12 mouse cellular contexts compared by ENCODE assay signal in genomic region chr14:20618211-20618610, GRCm38 (mm10). TPM values are rescaled to one million over a fixed set of nuclear protein-coding genes. Genes with fewer than 3 reads are reported as not detected.
A peak's percentile ranks its signal among the peaks of the same experiment; 100 is the strongest.
DNase-seq lines count a peak whose midpoint lies in the region; ATAC-seq and TF ChIP-seq lines count a peak whose summit lies in the region.
"Had no signal": no experiment of that assay in that cellular context is flagged by ENCODE, and none has a peak within 500 bp of the region (broad histone marks: within the 10 kb centered on the region; RNA-seq: fewer than 3 reads in every experiment).

No protein-coding gene starts in this region.

- 0 out of 2 replicates have a peak, but pooled peaks cover 14% of the 10 kb centered on the region for H3K4me1 ChIP-seq in heart, postnatal 0 days (ENCODE audit: control insufficient read depth, insufficient read depth)
- H3K4me1 ChIP-seq in heart, embryonic 12.5 days (replicated peaks): peaks cover 15% of the 10 kb centered on the region
- H3K4me1 ChIP-seq in liver, embryonic 11.5 days (replicated peaks; ENCODE audit: control insufficient read depth, insufficient read depth, low read length): peaks cover 16% of the 10 kb centered on the region
- H3K4me1 ChIP-seq: embryonic facial prominence, embryonic 10.5 days had no signal

- no peak overlapping the region for H3K4me3 ChIP-seq in heart, postnatal 0 days (ENCODE audit: low read depth, low read length)
- H3K4me3 ChIP-seq in heart, embryonic 12.5 days: no peak overlapping the region
- no peak overlapping the region for H3K4me3 ChIP-seq in liver, embryonic 11.5 days (ENCODE audit: low read depth, low read length)
- H3K4me3 ChIP-seq: embryonic facial prominence, embryonic 10.5 days had no signal

- no peaks in the 10 kb centered on the region for H3K27me3 ChIP-seq in heart, postnatal 0 days (ENCODE audit: control insufficient read depth, insufficient read depth, low read length)
- H3K27me3 ChIP-seq in heart, embryonic 12.5 days (replicated peaks): no peaks in the 10 kb centered on the region
- no peaks in the 10 kb centered on the region for H3K27me3 ChIP-seq in liver, embryonic 11.5 days (replicated peaks; ENCODE audit: control insufficient read depth, insufficient read depth, low read length)

- H3K36me3 ChIP-seq in heart, postnatal 0 days (replicated peaks; ENCODE audit: control insufficient read depth, insufficient read depth, low read length): no peaks in the 10 kb centered on the region
- H3K36me3 ChIP-seq in heart, embryonic 12.5 days: 0 out of 2 replicates have a peak, but pooled peaks cover 5% of the 10 kb centered on the region
- H3K36me3 ChIP-seq in liver, embryonic 11.5 days (ENCODE audit: control insufficient read depth, insufficient read depth, low read length): 0 out of 2 replicates have a peak, but pooled peaks cover 2% of the 10 kb centered on the region
- H3K36me3 ChIP-seq: G1E had no signal

- 0 out of 2 replicates have a peak, but pooled peaks have one; percentile 44 for ATAC-seq in heart, postnatal 0 days (ENCODE audit: insufficient read depth, low read depth)
- ATAC-seq in heart, embryonic 12.5 days (ENCODE audit: insufficient number of reproducible peaks, low FRiP score): no peak
- ATAC-seq in liver, embryonic 11.5 days (replicated peaks; ENCODE audit: low FRiP score): no peak
- no peak for ATAC-seq in inflammation-experienced regulatory T-cells, adult 6 months
- ATAC-seq: midbrain, embryonic 16.5 days had no signal

- H3K9ac ChIP-seq in heart, postnatal 0 days (replicated peaks; ENCODE audit: low read depth, low read length): no peak overlapping the region
- H3K9ac ChIP-seq in heart, embryonic 12.5 days: no peak overlapping the region
- H3K9ac ChIP-seq in liver, embryonic 11.5 days (ENCODE audit: low read depth, low read length): no peak overlapping the region

- WGBS in heart, postnatal 0 days: 42% methylated on average over 5 of the region's 5 CpGs
- WGBS in heart, embryonic 12.5 days: 57% methylated on average over 5 of the region's 5 CpGs
- 55% methylated on average over 5 of the region's 5 CpGs for WGBS in liver, embryonic 11.5 days

- no peak for TF ChIP-seq CTCF in heart, postnatal 0 days (IDR thresholded peaks at IDR 0.05; ENCODE audit: low read depth)

- no peak overlapping the region for H3K4me2 ChIP-seq in heart, postnatal 0 days (ENCODE audit: low read depth, low read length)
- H3K4me2 ChIP-seq in heart, embryonic 12.5 days: no peak overlapping the region
- H3K4me2 ChIP-seq in liver, embryonic 11.5 days: peak overlapping the region; percentile 16; the same call in 1 of the 2 replicates

- DNase-seq in heart, postnatal 0 days (ENCODE audit: low spot score): no peak
- peak; percentile 29 for DNase-seq in thymus, postnatal 0 days (ENCODE audit: low spot score)
- no peak for DNase-seq in thymus, postnatal 10 days (ENCODE audit: low spot score in 2 of 2)
- no peak for DNase-seq in liver, embryonic 11.5 days (ENCODE audit: low spot score)
- DNase-seq in thymus, postnatal 25 days: peak; percentile 18
- no peak for DNase-seq in right cerebral cortex, postnatal 4 days

- TF ChIP-seq EP300 in heart, postnatal 0 days (IDR thresholded peaks at IDR 0.05; ENCODE audit: low read depth): no peak

- H3K27ac ChIP-seq in heart, postnatal 0 days (ENCODE audit: low read depth): peak overlapping the region; percentile 53
- H3K27ac ChIP-seq in heart, embryonic 12.5 days (ENCODE audit: poor library complexity, severe bottlenecking): no peak overlapping the region
- no peak overlapping the region; the same call in 1 of the 2 replicates for H3K27ac ChIP-seq in liver, embryonic 11.5 days (ENCODE audit: low read depth, low read length)
- H3K27ac ChIP-seq: embryonic facial prominence, embryonic 10.5 days had no signal

- H3K9me3 ChIP-seq in heart, postnatal 0 days (replicated peaks; ENCODE audit: control insufficient read depth, low read length): no peaks in the 10 kb centered on the region
- no peaks in the 10 kb centered on the region for H3K9me3 ChIP-seq in heart, embryonic 12.5 days (replicated peaks)
- no peaks in the 10 kb centered on the region for H3K9me3 ChIP-seq in liver, embryonic 11.5 days (ENCODE audit: control insufficient read depth, low read length)
- H3K9me3 ChIP-seq: embryonic facial prominence, embryonic 10.5 days; G1E had no signal

RNA-seq across cellular contexts. Expression of gene Usp54, which starts 22.7 kb away (rescaled TPM):
- total RNA-seq in heart, postnatal 0 days (2014; rRNA removed; ENCODE audit: low replicate concordance): 8.8 and 29.8 TPM in 2 replicates
- polyA plus RNA-seq in heart, postnatal 0 days (2015; fragmentation: Nextera tagmentation; extraction: Ambion mirVana): 2.8 and 3.0 TPM in 2 replicates
- 7.4 and 7.7 TPM in 2 replicates for polyA plus RNA-seq in heart, embryonic 12.5 days (2016; fragmentation: Nextera tagmentation; extraction: Ambion mirVana)
- polyA plus RNA-seq in thymus, postnatal 0 days (2015; fragmentation: Nextera tagmentation; extraction: Ambion mirVana): 1.6 and 1.8 TPM in 2 replicates
- polyA plus RNA-seq in liver, embryonic 11.5 days (2014; fragmentation: Nextera tagmentation; extraction: Ambion mirVana): 5.8 and 6.0 TPM in 2 replicates
- polyA plus RNA-seq in inflammation-experienced regulatory T-cells, adult 6 months (2017; shearing (Covaris generic)): 1 to 10 TPM; 1.6 to 2.6 (median 1.7) TPM

RNA-seq across cellular contexts. Expression of gene Myoz1, which starts 38.1 kb away (rescaled TPM):
- total RNA-seq in heart, postnatal 0 days (2014; rRNA removed; ENCODE audit: low replicate concordance): 17.7 and 25.0 TPM in 2 replicates
- 11.5 and 13.0 TPM in 2 replicates for polyA plus RNA-seq in heart, postnatal 0 days (2015; fragmentation: Nextera tagmentation; extraction: Ambion mirVana)
- 19.2 and 19.7 TPM in 2 replicates for polyA plus RNA-seq in heart, embryonic 12.5 days (2016; fragmentation: Nextera tagmentation; extraction: Ambion mirVana)
- 0.52 and 0.59 TPM in 2 replicates for polyA plus RNA-seq in thymus, postnatal 0 days (2015; fragmentation: Nextera tagmentation; extraction: Ambion mirVana)
- polyA plus RNA-seq in liver, embryonic 11.5 days (2014; fragmentation: Nextera tagmentation; extraction: Ambion mirVana): 0.23 and 0.95 TPM in 2 replicates
- polyA plus RNA-seq in inflammation-experienced regulatory T-cells, adult 6 months (2017; shearing (Covaris generic)): not detected
- total RNA-seq: G1E; left cerebral cortex, adult 18-20 months had no signal
- polyA plus RNA-seq: G1E had no signal

RNA-seq across cellular contexts. Expression of gene Synpo2l, which starts 49.9 kb away (rescaled TPM):
- total RNA-seq in heart, postnatal 0 days (2014; rRNA removed; ENCODE audit: low replicate concordance): 190 and 249 TPM in 2 replicates
- polyA plus RNA-seq in heart, postnatal 0 days (2015; fragmentation: Nextera tagmentation; extraction: Ambion mirVana): 96.8 and 104 TPM in 2 replicates
- polyA plus RNA-seq in heart, embryonic 12.5 days (2016; fragmentation: Nextera tagmentation; extraction: Ambion mirVana): 181 and 191 TPM in 2 replicates
- polyA plus RNA-seq in thymus, postnatal 0 days (2015; fragmentation: Nextera tagmentation; extraction: Ambion mirVana): 0.22 and 0.30 TPM in 2 replicates
- polyA plus RNA-seq in liver, embryonic 11.5 days (2014; fragmentation: Nextera tagmentation; extraction: Ambion mirVana): 0.68 and 1.5 TPM in 2 replicates
- polyA plus RNA-seq in inflammation-experienced regulatory T-cells, adult 6 months (2017; shearing (Covaris generic)): not detected

RNA-seq across cellular contexts. Expression of gene Sec24c, which starts 55.9 kb away (rescaled TPM):
- total RNA-seq in heart, postnatal 0 days (2014; rRNA removed; ENCODE audit: low replicate concordance): 71.2 and 91.6 TPM in 2 replicates
- 42.6 and 42.9 TPM in 2 replicates for polyA plus RNA-seq in heart, postnatal 0 days (2015; fragmentation: Nextera tagmentation; extraction: Ambion mirVana)
- 93.4 and 97.4 TPM in 2 replicates for polyA plus RNA-seq in heart, embryonic 12.5 days (2016; fragmentation: Nextera tagmentation; extraction: Ambion mirVana)
- 52.2 and 56.8 TPM in 2 replicates for polyA plus RNA-seq in thymus, postnatal 0 days (2015; fragmentation: Nextera tagmentation; extraction: Ambion mirVana)
- polyA plus RNA-seq in liver, embryonic 11.5 days (2014; fragmentation: Nextera tagmentation; extraction: Ambion mirVana): 85.5 and 99.0 TPM in 2 replicates
- polyA plus RNA-seq in inflammation-experienced regulatory T-cells, adult 6 months (2017; shearing (Covaris generic)): 100 to 1,000 TPM in 2 of 3 experiments, 10 to 100 TPM in 1; 99.7 to 119 (median 115) TPM

Comparison
In these comparisons a context has a peak if more than half of its experiments do, and no peak if none do; other contexts are left out.
1. DNase-seq: peak in thymus, postnatal 0 days (single experiment) and thymus, postnatal 25 days (single experiment); none in heart, postnatal 0 days (single experiment), thymus, postnatal 10 days (0 of 2), liver, embryonic 11.5 days (single experiment) and right cerebral cortex, postnatal 4 days (single experiment).
2. RNA of gene Synpo2l, which starts 49.9 kb away (polyA plus RNA-seq): 181 to 191 TPM in heart, embryonic 12.5 days and 96.8 to 104 TPM in heart, postnatal 0 days; 0.68 to 1.5 TPM in liver, embryonic 11.5 days, 0.22 to 0.30 TPM in thymus, postnatal 0 days and not detected in inflammation-experienced regulatory T-cells, adult 6 months; every median in the first group is over 10 times any median in the second.